Comparison of ENCODE assay signal across 26 mouse cellular contexts in the genomic region with DNA sequence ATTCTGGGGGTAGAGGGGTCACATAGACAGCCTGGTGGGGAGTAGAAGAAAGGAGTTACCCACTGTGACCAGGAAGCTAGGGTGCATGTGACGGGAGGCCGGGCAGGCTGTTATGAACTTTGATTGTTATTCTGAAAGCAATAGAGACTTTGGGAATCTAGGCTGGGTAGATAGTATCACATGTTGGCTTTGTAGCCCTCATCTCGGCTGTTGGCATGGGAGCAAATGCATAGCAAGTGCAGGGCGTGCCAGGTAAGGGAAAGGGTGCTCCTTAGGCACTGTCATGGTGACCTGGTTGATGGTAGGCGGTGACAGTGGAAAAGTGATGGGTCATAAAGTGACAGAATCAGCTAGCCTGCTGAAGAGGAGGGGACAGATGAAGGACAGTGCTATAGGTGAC. TPM values are rescaled to one million over a fixed set of nuclear protein-coding genes. Genes with fewer than 3 reads are reported as not detected.
DNase-seq lines count a peak whose midpoint lies in the region; ATAC-seq and TF ChIP-seq lines count a peak whose summit lies in the region.
"Had no signal": no experiment of that assay in that cellular context is flagged by ENCODE, and none has a peak within 500 bp of the region (broad histone marks: within the 10 kb centered on the region; RNA-seq: fewer than 3 reads in every experiment).

No protein-coding gene starts in this region.

- H3K27ac ChIP-seq in midbrain, embryonic 11.5 days (ENCODE audit: low read depth, low read length): no peak overlapping the region
- H3K27ac ChIP-seq in midbrain, embryonic 15.5 days: no peak overlapping the region
- peak overlapping the region; percentile 53; the same call in 1 of the 2 replicates for H3K27ac ChIP-seq in small intestine, adult 2 months (ENCODE audit: insufficient read depth, low read depth, low read length)
- H3K27ac ChIP-seq: embryonic facial prominence, embryonic 10.5 days; embryonic facial prominence, embryonic 13.5 days; forebrain, embryonic 10.5 days; forebrain, embryonic 13.5 days; hindbrain, embryonic 12.5 days; hindbrain, embryonic 15.5 days had no signal

- no peak overlapping the region for H3K4me2 ChIP-seq in midbrain, embryonic 11.5 days
- H3K4me2 ChIP-seq in midbrain, embryonic 15.5 days: no peak overlapping the region
- H3K4me2 ChIP-seq: embryonic facial prominence, embryonic 13.5 days; forebrain, embryonic 13.5 days; heart, embryonic 11.5 days; hindbrain, embryonic 12.5 days; hindbrain, embryonic 15.5 days had no signal

- TF ChIP-seq CTCF in small intestine, adult 2 months (IDR thresholded peaks at IDR 0.05; ENCODE audit: extremely low read depth, insufficient read length, insufficient replicate concordance, low read depth, low read length): no peak

- H3K9ac ChIP-seq in midbrain, embryonic 11.5 days (ENCODE audit: low read length): no peak overlapping the region
- H3K9ac ChIP-seq in midbrain, embryonic 15.5 days: no peak overlapping the region
- H3K9ac ChIP-seq: embryonic facial prominence, embryonic 13.5 days; forebrain, embryonic 13.5 days; hindbrain, embryonic 12.5 days; hindbrain, embryonic 15.5 days had no signal

- 71% methylated on average over 5 of the region's 5 CpGs for WGBS in midbrain, embryonic 11.5 days
- WGBS in midbrain, embryonic 15.5 days: 72% methylated on average over 5 of the region's 5 CpGs
- 32% methylated on average over 5 of the region's 5 CpGs for WGBS in small intestine, adult 2 months

- H3K9me3 ChIP-seq in midbrain, embryonic 11.5 days (ENCODE audit: control insufficient read depth, low read length): no peaks in the 10 kb centered on the region
- H3K9me3 ChIP-seq in midbrain, embryonic 15.5 days: no peaks in the 10 kb centered on the region
- H3K9me3 ChIP-seq: embryonic facial prominence, embryonic 10.5 days; embryonic facial prominence, embryonic 13.5 days; forebrain, embryonic 10.5 days; forebrain, embryonic 13.5 days; hindbrain, embryonic 12.5 days; hindbrain, embryonic 15.5 days had no signal

- TF ChIP-seq POLR2A in small intestine, adult 2 months (IDR thresholded peaks at IDR 0.05; ENCODE audit: low read depth, low read length): no peak

- no peak overlapping the region for H3K4me3 ChIP-seq in midbrain, embryonic 11.5 days (ENCODE audit: low read depth, low read length)
- no peak overlapping the region for H3K4me3 ChIP-seq in midbrain, embryonic 15.5 days
- no peak overlapping the region for H3K4me3 ChIP-seq in small intestine, adult 2 months (ENCODE audit: low read depth, low read length)
- H3K4me3 ChIP-seq: embryonic facial prominence, embryonic 10.5 days; embryonic facial prominence, embryonic 13.5 days; erythroblast, embryonic 14.5 days; forebrain, embryonic 10.5 days; forebrain, embryonic 13.5 days; hindbrain, embryonic 12.5 days; hindbrain, embryonic 15.5 days had no signal

- H3K4me1 ChIP-seq in midbrain, embryonic 11.5 days (ENCODE audit: control insufficient read depth, insufficient read depth, low read length): peaks cover 2% of the 10 kb centered on the region; the same call in 1 of the 2 replicates
- no peaks in the 10 kb centered on the region for H3K4me1 ChIP-seq in midbrain, embryonic 15.5 days
- peaks cover 12% of the 10 kb centered on the region for H3K4me1 ChIP-seq in small intestine, adult 2 months (ENCODE audit: control insufficient read depth, insufficient read depth, insufficient read length, low read length)
- H3K4me1 ChIP-seq: embryonic facial prominence, embryonic 10.5 days; forebrain, embryonic 13.5 days; hindbrain, embryonic 15.5 days had no signal

- ATAC-seq in midbrain, embryonic 11.5 days (ENCODE audit: low FRiP score): no peak
- no peak for ATAC-seq in midbrain, embryonic 15.5 days (replicated peaks)
- ATAC-seq: activated CD4-positive, CD25-positive, alpha-beta regulatory T cell, adult 4 months; CD4-positive, CD25-positive, alpha-beta regulatory T cell, adult 4 months; forebrain, embryonic 13.5 days; forebrain, embryonic 16.5 days had no signal

- DNase-seq in midbrain, embryonic 11.5 days (ENCODE audit: low spot score, missing footprints): peak; percentile 80
- DNase-seq in ZHBTc4 (ENCODE audit: low read depth, low spot score): peak; percentile 40
- peak; percentile 39 for DNase-seq in adipocyte (ENCODE audit: low spot score)
- no peak for DNase-seq in adrenal gland, postnatal 36 days
- DNase-seq in gastrocnemius, postnatal 14 days: no peak
- DNase-seq: adrenal gland, postnatal 10 days; cerebellum, adult 11 months; cerebellum, adult 2 months; cerebellum, postnatal 10 days; cerebellum, postnatal 36 days; embryo, embryonic 11 days; gastrocnemius, postnatal 10 days; heart, adult 11 months had no signal

- H3K27me3 ChIP-seq in midbrain, embryonic 11.5 days (ENCODE audit: control insufficient read depth, insufficient read depth, low read length): no peaks in the 10 kb centered on the region
- no peaks in the 10 kb centered on the region for H3K27me3 ChIP-seq in midbrain, embryonic 15.5 days (replicated peaks)
- H3K27me3 ChIP-seq in small intestine, adult 2 months (ENCODE audit: control insufficient read depth, insufficient read depth, low read length): no peaks in the 10 kb centered on the region
- H3K27me3 ChIP-seq: embryonic facial prominence, embryonic 13.5 days; forebrain, embryonic 13.5 days; hindbrain, embryonic 12.5 days; hindbrain, embryonic 15.5 days had no signal

- intact Hi-C loops in gastrocnemius, postnatal 14 days (cut with DNase I; ENCODE audit: low total_unique reads): no loop called here

- no peaks in the 10 kb centered on the region for H3K36me3 ChIP-seq in midbrain, embryonic 11.5 days (ENCODE audit: control insufficient read depth, insufficient read depth, low read length)
- H3K36me3 ChIP-seq in midbrain, embryonic 15.5 days (replicated peaks): no peaks in the 10 kb centered on the region; the same call in 1 of the 2 replicates
- H3K36me3 ChIP-seq in small intestine, adult 2 months (ENCODE audit: control insufficient read depth, insufficient read depth, low read length): peaks cover 29% of the 10 kb centered on the region

RNA-seq across cellular contexts. Expression of a gene that starts 23.3 kb away (rescaled TPM):
- 21.0 and 21.6 TPM in 2 replicates for polyA plus RNA-seq in midbrain, embryonic 11.5 days (2014; fragmentation: Nextera tagmentation; extraction: Ambion mirVana)
- 16.7 and 16.8 TPM in 2 replicates for polyA plus RNA-seq in midbrain, embryonic 15.5 days (2015; fragmentation: Nextera tagmentation; extraction: Ambion mirVana)
- 8.5 and 13.0 TPM in 2 replicates for polyA plus RNA-seq in small intestine, adult 2 months (2012; rRNA removed)
- 10 to 100 TPM; 40.9 to 47.2 TPM for total RNA-seq in adrenal gland, postnatal 36 days (2021)
- total RNA-seq in gastrocnemius, postnatal 14 days (2021): 1 to 10 TPM; 4.3 to 5.0 TPM

Comparison
In these comparisons a context has a peak if more than half of its experiments do, and no peak if none do; other contexts are left out.
1. DNase-seq: peak in midbrain, embryonic 11.5 days (single experiment), ZHBTc4 (single experiment) and adipocyte (single experiment); none in adrenal gland, postnatal 36 days (0 of 2) and gastrocnemius, postnatal 14 days (single experiment).